Mouse (Mus musculus): ENCODE measurements around the gene Syt7. TPM values are rescaled to one million over a fixed set of nuclear protein-coding genes. Genes with fewer than 3 reads are reported as not detected.

Gene Syt7
- polyA plus RNA-seq, 1 experiment from 2014 or later: 0.96 TPM

- peaks cover 27% of the 10 kb centered on the region for H3K4me1 ChIP-seq (ENCODE audit: insufficient read depth, low read length)
- H3K27ac ChIP-seq (ENCODE audit: low read length): no peak overlapping the region
- no peak for ATAC-seq (ENCODE audit: low FRiP score, low TSS enrichment)
- no peaks in the 10 kb centered on the region for H3K36me3 ChIP-seq (ENCODE audit: insufficient read depth, low read length)
- no peak overlapping the region for H3K4me3 ChIP-seq (ENCODE audit: low read length)
- H3K27me3 ChIP-seq (ENCODE audit: insufficient read depth, low read length): no peaks in the 10 kb centered on the region
- H3K4me2 ChIP-seq (replicated peaks; ENCODE audit: low read depth, low read length): no peak overlapping the region
- H3K9me3 ChIP-seq (ENCODE audit: low read length): no peaks in the 10 kb centered on the region
- WGBS: 55% methylated on average over 4 of the region's 4 CpGs
- H3K9ac ChIP-seq (replicated peaks; ENCODE audit: low read length): no peak overlapping the region
Observed at GRCm38 (mm10) chr19:10431841-10432240, 43.0 kb downstream of the Syt7 start.

DNA sequence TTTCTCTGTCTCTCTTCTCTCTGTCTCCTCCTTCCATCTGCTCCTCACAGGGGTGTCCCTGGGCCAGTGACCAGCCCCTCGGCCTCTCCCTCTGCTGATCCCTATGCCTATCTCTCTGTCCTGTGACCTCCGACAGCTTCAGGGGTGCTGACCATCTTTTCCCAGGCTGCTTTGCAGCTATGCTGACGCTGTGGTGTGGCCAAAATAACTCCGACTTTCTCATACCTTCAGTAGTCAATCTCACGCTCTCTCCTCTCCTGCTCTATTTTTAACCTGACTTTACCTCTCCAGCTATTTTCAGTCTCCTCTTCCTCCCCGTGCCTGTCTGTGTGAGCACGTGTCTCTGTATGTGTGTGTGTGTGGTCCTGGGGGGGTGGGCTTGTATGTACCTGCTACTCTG is 44.3 kb downstream of the Syt7 start:
- Histone ChIP-seq H3K36me3 (ENCODE audit: insufficient read depth, low read length) (no peaks in the 10 kb centered on the region), H3K4me3 (ENCODE audit: low read length) (no peak overlapping the region), H3K9ac (replicated peaks; ENCODE audit: low read length) (no peak overlapping the region), H3K27me3 (ENCODE audit: insufficient read depth, low read length) (no peaks in the 10 kb centered on the region), H3K9me3 (ENCODE audit: low read length) (no peaks in the 10 kb centered on the region), H3K4me1 (ENCODE audit: insufficient read depth, low read length) (peaks cover 13% of the 10 kb centered on the region), H3K27ac (ENCODE audit: low read length) (no peak overlapping the region), H3K4me2 (replicated peaks; ENCODE audit: low read depth, low read length) (no peak overlapping the region)
- 80% methylated on average over 7 of the region's 7 CpGs for WGBS
- ATAC-seq (ENCODE audit: low FRiP score, low TSS enrichment): no peak

- Histone ChIP-seq H3K27me3 (ENCODE audit: insufficient read depth, low read length) (no peaks in the 10 kb centered on the region), H3K9ac (replicated peaks; ENCODE audit: low read length) (no peak overlapping the region), H3K27ac (ENCODE audit: low read length) (no peak overlapping the region), H3K4me1 (ENCODE audit: insufficient read depth, low read length) (peaks cover 6% of the 10 kb centered on the region; the same call in 1 of the 2 replicates), H3K36me3 (ENCODE audit: insufficient read depth, low read length) (no peaks in the 10 kb centered on the region), H3K4me2 (replicated peaks; ENCODE audit: low read depth, low read length) (no peak overlapping the region), H3K9me3 (ENCODE audit: low read length) (no peaks in the 10 kb centered on the region), H3K4me3 (ENCODE audit: low read length) (no peak overlapping the region)
- ATAC-seq (ENCODE audit: low FRiP score, low TSS enrichment): no peak
- 68% methylated on average over 9 of the region's 9 CpGs for WGBS
Observed at GRCm38 (mm10) chr19:10433879-10434540, 45.1 kb downstream of the Syt7 start.

DNA sequence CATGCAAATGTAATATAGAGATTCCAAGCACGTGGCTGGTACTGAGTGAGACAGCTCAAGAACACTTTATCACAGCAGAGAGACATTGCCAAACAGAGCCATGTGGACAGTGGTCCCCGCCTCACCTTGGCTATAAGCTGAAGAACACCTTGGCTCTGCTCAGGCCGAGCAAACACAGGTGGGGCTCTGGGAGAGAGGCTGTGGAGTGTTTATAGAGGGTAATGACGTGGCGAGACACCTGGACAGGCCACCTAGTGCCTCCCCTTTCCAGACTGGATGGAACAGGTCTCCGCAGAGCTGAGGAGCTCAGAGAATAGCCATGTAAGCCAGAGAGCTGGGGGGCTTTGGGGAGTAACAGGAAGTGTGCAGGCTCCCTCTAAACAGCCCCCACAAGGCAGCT is 46.0 kb downstream of the Syt7 start:
- H3K4me1 ChIP-seq (ENCODE audit: insufficient read depth, low read length): no peaks in the 10 kb centered on the region
- no peak overlapping the region for H3K9ac ChIP-seq (replicated peaks; ENCODE audit: low read length)
- ATAC-seq (ENCODE audit: low FRiP score, low TSS enrichment): no peak
- WGBS: 71% methylated on average over 6 of the region's 6 CpGs
- H3K9me3 ChIP-seq (ENCODE audit: low read length): no peaks in the 10 kb centered on the region
- H3K36me3 ChIP-seq (ENCODE audit: insufficient read depth, low read length): no peaks in the 10 kb centered on the region
- H3K4me3 ChIP-seq (ENCODE audit: low read length): no peak overlapping the region
- no peaks in the 10 kb centered on the region for H3K27me3 ChIP-seq (ENCODE audit: insufficient read depth, low read length)
- H3K4me2 ChIP-seq (replicated peaks; ENCODE audit: low read depth, low read length): no peak overlapping the region
- no peak overlapping the region for H3K27ac ChIP-seq (ENCODE audit: low read length)

DNA sequence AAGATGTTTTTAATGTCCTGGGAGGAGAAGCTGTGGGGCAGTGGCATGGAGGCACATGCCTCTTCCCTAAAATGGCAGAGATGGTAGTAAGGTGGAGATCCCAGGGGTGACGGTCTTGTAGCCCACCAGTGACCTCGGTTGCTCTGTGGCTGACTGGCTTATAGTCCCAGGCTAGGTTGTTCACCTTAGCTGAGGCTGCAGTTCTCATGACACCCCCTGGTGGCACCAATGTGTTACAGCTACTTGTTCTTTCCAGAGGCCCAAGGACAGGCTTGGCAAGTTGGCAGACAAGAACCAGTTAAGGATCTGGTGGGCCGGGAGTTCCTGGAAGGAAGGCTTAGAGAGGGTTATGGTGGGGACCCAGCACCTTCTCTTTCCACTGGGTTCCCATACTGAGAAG is 47.0 kb downstream of the Syt7 start:
- 33% methylated on average over 3 of the region's 3 CpGs for WGBS

GRCm38 (mm10) chr19:10436726-10437125 is 47.8 kb downstream of the Syt7 start:
- Histone ChIP-seq H3K4me2 (replicated peaks; ENCODE audit: low read depth, low read length) (no peak overlapping the region), H3K9me3 (ENCODE audit: low read length) (no peaks in the 10 kb centered on the region), H3K36me3 (ENCODE audit: insufficient read depth, low read length) (no peaks in the 10 kb centered on the region), H3K4me1 (ENCODE audit: insufficient read depth, low read length) (no peaks in the 10 kb centered on the region), H3K27me3 (ENCODE audit: insufficient read depth, low read length) (no peaks in the 10 kb centered on the region), H3K9ac (replicated peaks; ENCODE audit: low read length) (no peak overlapping the region), H3K27ac (ENCODE audit: low read length) (no peak overlapping the region), H3K4me3 (ENCODE audit: low read length) (no peak overlapping the region)
- 35% methylated on average over 1 of the region's 1 CpGs for WGBS
- 0 out of 2 replicates have a peak, but pooled peaks have one; percentile 28 for ATAC-seq (ENCODE audit: low FRiP score, low TSS enrichment)

More for the DNA sequence above, 47.0 kb downstream of the Syt7 start:
- Histone ChIP-seq H3K36me3 (ENCODE audit: insufficient read depth, low read length) (no peaks in the 10 kb centered on the region), H3K9ac (replicated peaks; ENCODE audit: low read length) (no peak overlapping the region), H3K9me3 (ENCODE audit: low read length) (no peaks in the 10 kb centered on the region), H3K4me3 (ENCODE audit: low read length) (no peak overlapping the region), H3K27me3 (ENCODE audit: insufficient read depth, low read length) (no peaks in the 10 kb centered on the region), H3K27ac (ENCODE audit: low read length) (no peak overlapping the region), H3K4me2 (replicated peaks; ENCODE audit: low read depth, low read length) (no peak overlapping the region), H3K4me1 (ENCODE audit: insufficient read depth, low read length) (no peaks in the 10 kb centered on the region)
- ATAC-seq (ENCODE audit: low FRiP score, low TSS enrichment): peak; percentile 13; the same call in 1 of the 2 replicates

DNA sequence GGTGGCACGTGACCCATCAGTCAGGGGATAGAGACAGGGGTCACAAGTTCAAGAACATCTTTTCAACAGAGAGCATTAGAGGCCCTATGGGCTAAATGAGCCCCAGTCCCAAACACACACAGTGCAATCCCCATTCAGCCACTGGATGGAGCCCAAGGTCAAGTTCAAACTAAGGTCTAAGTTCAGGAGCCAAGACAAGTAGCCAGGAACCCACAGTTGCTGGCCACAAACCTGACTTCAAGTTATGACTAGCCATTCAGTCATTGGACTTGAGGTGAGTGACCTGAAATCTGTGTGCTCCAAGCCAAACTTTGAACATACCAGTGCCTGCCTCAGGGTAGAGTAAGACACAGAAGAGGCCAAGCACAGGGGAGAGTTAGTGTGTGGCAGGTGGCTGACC is 48.6 kb downstream of the Syt7 start:
- no peak overlapping the region for H3K9ac ChIP-seq (replicated peaks; ENCODE audit: low read length)
- H3K9me3 ChIP-seq (ENCODE audit: low read length): no peaks in the 10 kb centered on the region
- H3K4me2 ChIP-seq (replicated peaks; ENCODE audit: low read depth, low read length): no peak overlapping the region
- no peaks in the 10 kb centered on the region for H3K4me1 ChIP-seq (ENCODE audit: insufficient read depth, low read length)
- no peaks in the 10 kb centered on the region for H3K27me3 ChIP-seq (ENCODE audit: insufficient read depth, low read length)
- H3K4me3 ChIP-seq (ENCODE audit: low read length): no peak overlapping the region
- 55% methylated on average over 1 of the region's 1 CpGs for WGBS
- no peaks in the 10 kb centered on the region for H3K36me3 ChIP-seq (ENCODE audit: insufficient read depth, low read length)
- ATAC-seq (ENCODE audit: low FRiP score, low TSS enrichment): no peak
- H3K27ac ChIP-seq (ENCODE audit: low read length): no peak overlapping the region

DNA sequence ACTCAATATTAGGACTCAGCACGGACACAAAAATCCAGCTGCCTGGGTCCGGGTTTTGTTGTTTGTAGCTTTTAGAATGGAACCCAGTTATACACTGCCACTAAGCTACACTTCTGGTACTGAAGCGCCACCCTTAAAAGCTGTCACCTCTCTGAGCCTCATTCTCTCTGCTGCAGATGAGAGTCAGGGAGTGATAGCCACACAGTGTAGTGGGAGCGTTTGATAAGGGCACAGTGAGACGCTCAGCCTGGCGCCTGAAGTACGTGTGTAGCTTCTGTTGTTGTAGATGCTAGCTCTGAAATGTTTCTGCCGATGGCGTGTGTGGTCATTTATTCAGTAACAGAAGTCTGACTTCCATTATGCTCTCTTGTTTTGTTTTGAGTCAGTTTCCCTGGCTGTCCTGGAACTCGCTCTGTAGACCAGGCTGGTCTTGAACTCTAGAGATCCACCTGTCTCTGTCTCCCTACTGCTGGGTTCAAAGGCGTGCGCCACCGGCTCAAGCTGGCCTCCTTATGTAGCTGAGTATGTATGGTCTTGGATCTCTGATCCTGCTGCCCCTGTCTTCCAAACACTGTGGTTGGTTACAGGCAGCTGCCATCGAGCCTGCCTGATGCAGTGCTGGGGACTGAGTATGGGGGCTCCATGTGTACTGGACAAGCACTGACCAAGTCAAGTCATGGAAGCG is 55.9 kb downstream of the Syt7 start:
- Histone ChIP-seq H3K4me2 (replicated peaks; ENCODE audit: low read depth, low read length) (no peak overlapping the region), H3K4me3 (ENCODE audit: low read length) (no peak overlapping the region), H3K27me3 (ENCODE audit: insufficient read depth, low read length) (no peaks in the 10 kb centered on the region), H3K9ac (replicated peaks; ENCODE audit: low read length) (no peak overlapping the region), H3K9me3 (ENCODE audit: low read length) (no peaks in the 10 kb centered on the region), H3K4me1 (ENCODE audit: insufficient read depth, low read length) (no peaks in the 10 kb centered on the region), H3K36me3 (ENCODE audit: insufficient read depth, low read length) (0 out of 2 replicates have a peak, but pooled peaks cover 3% of the 10 kb centered on the region), H3K27ac (ENCODE audit: low read length) (no peak overlapping the region)
- ATAC-seq (ENCODE audit: low FRiP score, low TSS enrichment): no peak
- 93% methylated on average over 15 of the region's 15 CpGs for WGBS

- Histone ChIP-seq H3K4me1 (ENCODE audit: insufficient read depth, low read length) (no peaks in the 10 kb centered on the region), H3K36me3 (ENCODE audit: insufficient read depth, low read length) (0 out of 2 replicates have a peak, but pooled peaks cover 3% of the 10 kb centered on the region), H3K4me3 (ENCODE audit: low read length) (no peak overlapping the region), H3K27me3 (ENCODE audit: insufficient read depth, low read length) (no peaks in the 10 kb centered on the region), H3K27ac (ENCODE audit: low read length) (no peak overlapping the region), H3K9ac (replicated peaks; ENCODE audit: low read length) (no peak overlapping the region), H3K9me3 (ENCODE audit: low read length) (no peaks in the 10 kb centered on the region), H3K4me2 (replicated peaks; ENCODE audit: low read depth, low read length) (no peak overlapping the region)
- 84% methylated on average over 7 of the region's 7 CpGs for WGBS
- no peak for ATAC-seq (ENCODE audit: low FRiP score, low TSS enrichment)
Observed at GRCm38 (mm10) chr19:10448275-10448674, 59.4 kb downstream of the Syt7 start.

GRCm38 (mm10) chr19:10449190-10449589 is 60.3 kb downstream of the Syt7 start:
- peak; percentile 21 for ATAC-seq (ENCODE audit: low FRiP score, low TSS enrichment)
- WGBS: 70% methylated on average over 6 of the region's 6 CpGs
- H3K36me3 ChIP-seq (ENCODE audit: insufficient read depth, low read length): no peaks in the 10 kb centered on the region
- no peaks in the 10 kb centered on the region for H3K4me1 ChIP-seq (ENCODE audit: insufficient read depth, low read length)
- H3K4me2 ChIP-seq (replicated peaks; ENCODE audit: low read depth, low read length): no peak overlapping the region
- no peak overlapping the region for H3K27ac ChIP-seq (ENCODE audit: low read length)
- H3K9ac ChIP-seq (replicated peaks; ENCODE audit: low read length): no peak overlapping the region
- no peaks in the 10 kb centered on the region for H3K27me3 ChIP-seq (ENCODE audit: insufficient read depth, low read length)
- no peak overlapping the region for H3K4me3 ChIP-seq (ENCODE audit: low read length)
- no peaks in the 10 kb centered on the region for H3K9me3 ChIP-seq (ENCODE audit: low read length)

All from kidney, embryonic 16.5 days (tissue).